Mouse (Mus musculus): ENCODE results near the gene Bmp2k.

Gene Bmp2k

DNA sequence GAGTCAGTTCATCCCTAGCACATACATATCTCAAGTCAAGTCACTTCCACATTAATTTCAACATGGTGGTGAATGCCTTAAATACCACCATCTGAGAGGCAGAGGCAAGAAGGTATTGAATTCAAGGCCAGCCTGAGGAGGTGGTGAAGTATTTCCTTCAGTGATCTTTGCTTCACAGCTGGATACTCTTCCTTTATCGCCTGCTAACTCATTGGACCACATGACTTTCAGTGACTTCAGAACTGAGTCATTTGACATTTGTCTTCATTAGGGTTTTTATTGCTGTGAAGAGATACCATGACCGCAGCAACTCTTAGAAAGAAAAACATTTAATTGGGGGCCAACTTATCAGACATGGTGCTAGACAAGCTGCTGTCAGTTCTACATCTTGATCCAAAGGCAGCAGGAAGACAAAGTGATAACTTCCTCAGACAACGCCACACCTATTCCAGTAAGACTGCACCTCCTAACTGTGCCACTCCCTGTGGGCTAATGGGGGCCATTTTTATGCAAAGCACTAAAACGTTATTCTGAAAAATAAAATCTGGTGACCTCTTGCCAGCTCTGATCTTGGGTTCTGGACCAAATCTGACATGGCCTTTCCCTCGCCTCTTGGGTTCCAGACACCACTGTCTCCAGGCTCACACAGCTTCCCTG, 24.9 kb upstream of the Bmp2k start:
- DNase-seq (ENCODE audit: low read depth, low spot score), result no peak

- DNase-seq (ENCODE audit: low read depth, low spot score), result no peak
Measured at GRCm38 (mm10) chr5:96973714-96974113, 23.8 kb upstream of the Bmp2k start.

GRCm38 (mm10) chr5:96974661-96975060, 22.8 kb upstream of the Bmp2k start:
- no peak for DNase-seq (ENCODE audit: low read depth, low spot score)

DNA sequence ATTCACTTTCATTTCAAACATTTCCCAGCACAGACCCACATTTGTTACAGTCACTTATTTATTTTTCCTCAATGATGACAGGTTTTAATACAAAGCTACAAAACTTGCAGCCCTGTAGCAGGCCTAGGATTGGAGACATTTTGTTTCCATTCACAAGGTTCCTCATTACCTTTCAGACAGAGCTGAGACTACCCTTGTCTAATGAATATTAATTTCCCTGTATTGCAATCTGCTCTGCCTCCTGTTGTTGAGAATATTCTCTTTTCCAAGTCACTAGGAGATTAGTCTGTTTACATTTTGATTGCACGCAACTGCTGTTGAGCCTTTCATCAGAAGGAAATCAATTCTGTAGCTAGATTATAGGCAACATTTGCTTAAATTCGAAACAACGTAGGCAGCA, 22.4 kb upstream of the Bmp2k start:
- no peak for DNase-seq (ENCODE audit: low read depth, low spot score)

- no peak for DNase-seq (ENCODE audit: low read depth, low spot score)
Measured at GRCm38 (mm10) chr5:96976150-96976549, 21.3 kb upstream of the Bmp2k start.

GRCm38 (mm10) chr5:96979296-96980007, 18.0 kb upstream of the Bmp2k start:
- DNase-seq (ENCODE audit: low read depth, low spot score), result no peak

- DNase-seq (ENCODE audit: low read depth, low spot score), result no peak
Measured at GRCm38 (mm10) chr5:96980008-96980634, 17.4 kb upstream of the Bmp2k start.

DNA sequence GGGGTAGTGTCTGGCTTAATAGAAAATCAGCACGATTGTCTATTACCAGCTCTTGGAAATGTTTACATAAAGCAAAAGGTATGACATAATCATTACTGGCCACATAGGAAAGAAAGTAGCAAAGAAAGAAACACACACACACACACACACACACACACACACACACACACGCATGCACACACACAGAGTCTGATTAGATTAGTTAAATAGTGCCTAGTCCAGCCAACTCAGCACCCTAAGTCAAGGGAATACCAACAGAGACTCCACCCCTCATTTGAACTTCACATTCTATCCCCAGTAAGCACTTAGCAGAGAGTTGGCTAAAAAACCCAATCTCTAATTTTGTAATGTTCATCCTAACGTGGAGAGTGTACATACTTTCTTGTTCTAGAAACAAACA, 15.5 kb upstream of the Bmp2k start:
- DNase-seq (ENCODE audit: low read depth, low spot score), result no peak

- no peak for DNase-seq (ENCODE audit: low read depth, low spot score)
Measured at GRCm38 (mm10) chr5:96983142-96983541, 14.3 kb upstream of the Bmp2k start.

- DNase-seq (ENCODE audit: low read depth, low spot score), result no peak
Measured at GRCm38 (mm10) chr5:96986850-96987249, 10.6 kb upstream of the Bmp2k start.

GRCm38 (mm10) chr5:96988880-96989279, 8.6 kb upstream of the Bmp2k start:
- no peak for DNase-seq (ENCODE audit: low read depth, low spot score)

DNA sequence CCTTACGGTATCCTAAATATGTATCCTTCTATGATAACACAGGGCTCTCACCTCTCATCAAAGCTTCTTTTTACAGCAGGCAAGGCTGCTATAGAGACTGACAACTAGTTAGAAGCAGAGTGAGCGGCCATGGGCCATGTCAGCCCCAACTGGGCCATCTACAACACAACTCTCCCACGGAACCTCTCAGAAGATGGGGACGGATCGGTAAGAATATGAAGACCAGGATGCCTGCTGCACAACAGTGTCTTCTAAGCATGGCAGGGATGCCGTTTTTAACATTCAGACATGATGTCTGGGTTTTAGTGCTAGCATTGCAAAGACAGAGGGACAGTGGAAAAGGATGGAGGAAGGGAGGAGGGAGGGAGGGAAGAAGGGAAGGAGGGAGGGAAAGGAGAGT, 6.3 kb upstream of the Bmp2k start:
- no peak for DNase-seq (ENCODE audit: low read depth, low spot score)

- no peak for DNase-seq (ENCODE audit: low read depth, low spot score)
Measured at GRCm38 (mm10) chr5:96992651-96993050, 4.8 kb upstream of the Bmp2k start.

DNA sequence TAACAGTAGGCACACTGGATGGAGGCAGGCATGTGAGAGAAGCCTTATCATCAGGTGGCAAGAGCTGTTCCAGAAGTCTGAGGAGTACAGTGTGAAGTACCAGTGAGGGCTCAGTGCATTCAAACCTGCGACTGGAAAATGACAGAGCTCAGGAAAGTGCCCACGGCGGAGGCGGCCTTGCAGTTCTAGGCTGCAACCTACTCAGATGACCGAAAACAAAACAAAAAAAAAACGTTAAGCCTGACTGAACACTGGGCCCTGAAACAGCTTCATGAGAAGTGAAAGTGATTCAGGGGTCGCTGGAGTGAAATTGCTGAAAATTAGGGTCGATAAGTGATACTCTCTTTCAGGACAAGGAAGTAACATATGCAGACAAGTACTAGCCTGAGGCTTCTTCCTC, 4.4 kb upstream of the Bmp2k start:
- DNase-seq (ENCODE audit: low read depth, low spot score), result no peak

DNA sequence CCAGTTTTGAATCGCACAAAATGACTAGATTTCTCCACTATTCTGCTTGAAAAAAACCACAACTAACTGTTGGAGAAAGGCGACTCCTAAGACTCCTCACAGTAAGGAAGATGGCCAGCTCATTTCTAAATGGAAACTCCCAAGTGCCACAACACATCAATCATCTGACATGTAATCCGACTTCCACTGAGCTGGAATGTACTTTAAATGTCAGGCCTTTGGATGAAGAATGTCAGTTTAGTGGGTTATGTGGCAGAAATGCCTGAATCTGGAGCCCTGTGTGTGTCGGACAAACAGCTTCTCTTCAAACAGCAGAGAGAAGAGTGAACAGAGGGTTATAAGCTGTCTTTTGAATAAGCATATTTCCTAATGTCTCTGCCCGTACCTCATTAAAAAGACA, 1.7 kb upstream of the Bmp2k start:
- no peak for DNase-seq (ENCODE audit: low read depth, low spot score)

DNA sequence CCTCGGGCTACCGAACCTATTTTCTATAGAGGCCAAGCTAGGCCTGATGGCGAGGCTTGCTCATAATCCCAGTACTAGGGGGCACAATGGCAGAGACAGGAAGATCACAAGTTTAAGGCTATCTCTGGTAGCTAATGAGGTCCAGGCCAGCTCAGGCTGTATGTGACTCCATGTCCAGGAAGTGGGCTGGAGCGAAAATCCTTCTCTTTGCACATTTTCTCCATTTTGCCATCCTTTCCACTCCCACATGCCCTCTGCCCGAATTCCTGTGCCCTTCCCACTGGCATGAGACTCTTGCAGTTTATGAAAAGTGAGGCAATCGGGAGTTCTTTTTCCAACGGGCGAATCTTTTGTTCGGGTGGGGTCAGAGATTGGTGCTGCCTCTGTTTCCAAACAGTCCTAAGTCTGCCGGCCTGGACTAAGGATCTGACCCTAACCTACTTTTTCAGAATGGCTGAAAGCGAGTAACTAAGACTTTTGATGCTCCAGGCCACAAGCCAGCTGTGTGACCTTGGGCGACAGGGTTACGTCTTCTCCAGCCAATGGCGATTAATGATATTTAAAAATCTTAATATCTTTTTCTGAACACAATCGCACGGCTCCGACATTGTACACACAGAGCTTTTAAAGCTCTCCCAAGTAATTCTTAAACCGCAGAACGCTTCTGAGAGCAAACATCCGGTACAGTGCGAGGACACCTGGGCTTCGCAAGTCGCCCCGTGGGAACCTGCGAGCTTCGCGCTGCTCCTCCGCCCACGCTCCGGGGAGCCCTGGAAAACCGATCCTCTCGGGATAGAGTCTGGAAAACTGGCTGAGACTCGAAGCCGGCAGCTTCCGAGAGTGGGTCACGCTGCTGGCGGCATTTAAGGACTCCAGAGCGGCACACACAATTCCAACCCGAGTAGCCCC, 834 bp upstream of the Bmp2k start:
- no peak for DNase-seq (ENCODE audit: low read depth, low spot score)

DNA sequence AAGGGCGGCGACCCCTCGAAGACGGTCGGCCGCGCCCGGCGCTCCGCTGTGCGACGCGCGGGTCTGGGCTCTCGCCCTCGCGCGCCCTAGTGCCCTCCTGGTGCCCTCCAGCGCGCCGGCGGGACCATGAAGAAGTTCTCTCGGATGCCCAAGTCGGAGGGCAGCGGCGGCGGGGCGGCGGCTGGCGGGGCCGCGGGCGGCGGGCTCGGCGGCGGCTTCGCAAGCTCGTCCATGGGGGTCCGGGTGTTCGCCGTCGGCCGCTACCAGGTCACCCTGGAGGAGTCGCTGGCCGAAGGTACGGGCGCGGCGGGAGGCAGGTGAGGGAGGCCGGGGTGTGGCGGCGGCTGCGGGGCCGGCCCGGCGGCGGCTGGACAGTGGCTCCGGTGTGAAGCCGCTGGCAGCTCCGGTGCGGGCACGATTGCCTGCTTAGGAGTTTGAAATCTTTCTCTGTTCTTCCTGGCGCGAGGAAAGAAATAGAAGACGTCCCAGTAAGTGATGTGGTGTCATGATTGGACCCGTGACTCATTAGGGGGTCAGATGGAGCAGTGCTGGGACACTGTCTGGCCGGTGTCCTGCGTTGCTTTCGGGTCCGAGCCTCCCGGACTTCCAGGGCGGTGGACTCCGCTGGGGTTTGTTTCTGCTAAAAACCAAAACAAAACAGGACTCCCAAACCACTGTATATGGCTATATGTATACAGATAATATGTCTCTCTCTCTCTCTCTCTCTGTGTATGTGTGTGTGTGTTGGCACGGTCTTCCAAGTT, 495 bp downstream of the Bmp2k start:
- no peak for DNase-seq (ENCODE audit: low read depth, low spot score)

DNA sequence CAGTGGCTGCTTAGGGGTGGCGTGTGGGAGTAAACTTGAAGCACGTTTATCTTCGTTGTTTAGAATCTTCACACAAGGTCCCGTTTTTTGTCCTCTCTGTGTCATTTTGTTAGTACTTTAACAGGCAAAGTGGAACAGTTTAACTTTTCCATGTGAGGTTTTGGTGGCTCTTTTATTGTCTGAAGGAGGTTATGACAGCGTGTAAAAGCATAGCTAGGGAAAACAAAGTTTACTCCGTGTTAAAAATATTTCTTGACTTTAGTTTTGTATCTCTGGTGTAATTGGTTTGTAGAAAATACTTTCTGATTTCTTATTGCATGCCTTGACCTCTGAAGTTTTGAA, 1.0 kb downstream of the Bmp2k start:
- DNase-seq (ENCODE audit: low read depth, low spot score), result no peak

DNA sequence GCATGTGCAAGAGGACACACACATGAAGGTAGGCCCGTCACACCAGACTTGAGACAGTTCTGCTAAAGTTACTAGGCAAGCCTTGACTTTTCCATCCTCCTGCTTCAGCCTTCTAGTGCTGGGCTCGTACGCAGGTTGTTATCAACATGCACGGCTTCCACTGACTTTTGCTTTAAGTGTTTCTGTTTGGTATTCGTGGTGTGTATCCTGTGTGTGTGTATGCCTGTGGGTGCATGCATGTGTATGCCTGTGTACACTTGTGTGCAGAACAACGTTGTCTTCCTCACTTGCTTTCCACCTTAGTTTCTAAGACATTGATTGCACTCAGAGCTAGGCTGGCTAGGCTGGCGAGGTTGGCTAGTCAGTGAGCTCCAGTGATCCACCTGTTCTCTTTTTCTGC, 2.1 kb downstream of the Bmp2k start:
- DNase-seq (ENCODE audit: low read depth, low spot score), result no peak

DNA sequence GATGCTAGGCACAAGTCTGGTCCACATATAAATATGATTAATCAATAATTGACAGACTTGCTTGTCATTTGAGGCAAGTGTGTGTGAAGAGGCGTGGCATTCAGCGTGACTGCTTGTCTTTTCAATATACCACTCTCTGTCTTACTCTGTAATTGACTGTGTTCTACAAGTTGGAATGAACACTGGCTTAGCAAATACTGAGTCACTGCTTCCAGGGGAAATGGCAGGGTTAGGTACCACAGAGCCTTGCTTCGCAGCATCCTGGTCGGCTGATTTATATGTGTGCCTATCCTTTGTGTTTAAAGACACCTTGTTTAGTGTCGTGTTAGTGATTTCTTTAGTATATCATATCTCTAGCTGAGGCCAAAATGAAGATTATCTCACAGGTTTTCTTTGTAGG, 3.0 kb downstream of the Bmp2k start:
- DNase-seq (ENCODE audit: low read depth, low spot score), result no peak

- DNase-seq (ENCODE audit: low read depth, low spot score), result no peak
Measured at GRCm38 (mm10) chr5:97001153-97001552, 3.7 kb downstream of the Bmp2k start.

Measured in retina, postnatal 7 days (tissue).